ENCODE assay signal across 21 mouse cellular contexts in the genomic region with DNA sequence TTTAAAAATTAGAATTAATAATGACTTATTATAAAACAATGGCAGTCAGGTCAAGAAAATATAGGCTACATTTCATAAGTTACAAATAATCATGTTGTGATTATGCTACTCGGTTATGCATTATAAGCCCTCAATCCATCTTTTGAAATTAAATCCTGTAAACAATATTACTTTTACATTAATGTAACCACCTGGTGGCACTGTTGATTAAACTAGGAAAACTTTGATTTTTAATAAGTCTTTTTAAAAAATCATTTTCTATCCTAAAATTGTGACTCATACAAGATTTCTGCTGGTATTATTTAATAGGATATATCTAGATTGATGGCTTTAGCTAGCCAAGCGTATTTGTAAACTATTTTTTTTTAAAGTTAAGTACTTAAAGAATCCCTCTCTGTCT.
A peak's percentile ranks its signal among the peaks of the same experiment; 100 is the strongest.
DNase-seq lines count a peak whose midpoint lies in the region; ATAC-seq and TF ChIP-seq lines count a peak whose summit lies in the region.
"Had no signal": no experiment of that assay in that cellular context is flagged by ENCODE, and none has a peak within 500 bp of the region (broad histone marks: within the 10 kb centered on the region; RNA-seq: fewer than 3 reads in every experiment).

No protein-coding gene starts in this region.

- DNase-seq in embryo, embryonic 10.5 days (ENCODE audit: low spot score) = peak; percentile 4
- no peak for DNase-seq in embryo, embryonic 11 days
- DNase-seq in retina, embryonic 14.5 days (ENCODE audit: low spot score) = peak; percentile 28
- no peak for DNase-seq in retina, postnatal 1 day
- DNase-seq in adrenal gland, postnatal 25 days = no peak
- no peak for DNase-seq in right cerebral cortex, postnatal 4 days
- DNase-seq: cerebellum, postnatal 36 days; layer of hippocampus, postnatal 36 days; thymus, postnatal 36 days had no signal

- 72% methylated on average over 2 of the region's 2 CpGs for WGBS in intestine, postnatal 0 days
- 80% methylated on average over 2 of the region's 2 CpGs for WGBS in intestine, embryonic 16.5 days

- H3K4me2 ChIP-seq in intestine, postnatal 0 days (replicated peaks; ENCODE audit: low read depth) = no peak overlapping the region
- no peak overlapping the region for H3K4me2 ChIP-seq in intestine, embryonic 16.5 days (ENCODE audit: low read depth, low read length)
- H3K4me2 ChIP-seq: intestine, embryonic 15.5 days; limb, embryonic 15.5 days; liver, embryonic 15.5 days; midbrain, embryonic 13.5 days; neural tube, embryonic 15.5 days had no signal

- H3K27ac ChIP-seq in intestine, postnatal 0 days (ENCODE audit: low read depth, low read length) = no peak overlapping the region
- no peak overlapping the region for H3K27ac ChIP-seq in intestine, embryonic 16.5 days (ENCODE audit: low read length)
- H3K27ac ChIP-seq: heart, embryonic 10.5 days; intestine, embryonic 15.5 days; limb, embryonic 15.5 days; liver, embryonic 15.5 days; midbrain, embryonic 13.5 days; neural tube, embryonic 15.5 days had no signal

- H3K27me3 ChIP-seq in intestine, postnatal 0 days (replicated peaks; ENCODE audit: control insufficient read depth, insufficient read depth, low read length) = no peaks in the 10 kb centered on the region
- no peaks in the 10 kb centered on the region for H3K27me3 ChIP-seq in intestine, embryonic 16.5 days (replicated peaks; ENCODE audit: control insufficient read depth, insufficient read depth, low read length)
- H3K27me3 ChIP-seq: CH12.LX; intestine, embryonic 15.5 days; limb, embryonic 15.5 days; liver, embryonic 15.5 days; midbrain, embryonic 13.5 days; neural tube, embryonic 15.5 days had no signal

- H3K9ac ChIP-seq in intestine, postnatal 0 days (ENCODE audit: low read depth, low read length) = no peak overlapping the region
- no peak overlapping the region for H3K9ac ChIP-seq in intestine, embryonic 16.5 days (ENCODE audit: low read depth, low read length)
- H3K9ac ChIP-seq: intestine, embryonic 15.5 days; limb, embryonic 15.5 days; liver, embryonic 15.5 days; midbrain, embryonic 13.5 days; neural tube, embryonic 15.5 days had no signal

- no peaks in the 10 kb centered on the region for H3K36me3 ChIP-seq in intestine, postnatal 0 days (ENCODE audit: control insufficient read depth, insufficient read depth)
- H3K36me3 ChIP-seq in intestine, embryonic 16.5 days (ENCODE audit: control insufficient read depth, insufficient read depth, low read length) = no peaks in the 10 kb centered on the region
- H3K36me3 ChIP-seq: heart, embryonic 10.5 days; intestine, embryonic 15.5 days; limb, embryonic 15.5 days; liver, embryonic 15.5 days; midbrain, embryonic 13.5 days; neural tube, embryonic 15.5 days had no signal

- no peak overlapping the region for H3K4me3 ChIP-seq in intestine, postnatal 0 days (ENCODE audit: low read depth, low read length)
- H3K4me3 ChIP-seq in intestine, embryonic 16.5 days (ENCODE audit: low read length) = no peak overlapping the region
- H3K4me3 ChIP-seq: erythroblast, embryonic 14.5 days; heart, embryonic 10.5 days; intestine, embryonic 15.5 days; limb, embryonic 15.5 days; liver, embryonic 15.5 days; midbrain, embryonic 13.5 days; neural tube, embryonic 15.5 days had no signal

- H3K4me1 ChIP-seq in intestine, postnatal 0 days (replicated peaks; ENCODE audit: control insufficient read depth, insufficient read depth, low read length) = no peaks in the 10 kb centered on the region
- H3K4me1 ChIP-seq in intestine, embryonic 16.5 days (ENCODE audit: control insufficient read depth, insufficient read depth, low read length) = no peaks in the 10 kb centered on the region
- H3K4me1 ChIP-seq: heart, embryonic 10.5 days; intestine, embryonic 15.5 days; limb, embryonic 15.5 days; liver, embryonic 15.5 days; midbrain, embryonic 13.5 days; neural tube, embryonic 15.5 days had no signal

- no peaks in the 10 kb centered on the region for H3K9me3 ChIP-seq in intestine, postnatal 0 days (ENCODE audit: control insufficient read depth)
- H3K9me3 ChIP-seq in intestine, embryonic 16.5 days (ENCODE audit: control insufficient read depth, low read length) = no peaks in the 10 kb centered on the region
- H3K9me3 ChIP-seq: heart, embryonic 10.5 days; intestine, embryonic 15.5 days; limb, embryonic 15.5 days; liver, embryonic 15.5 days; midbrain, embryonic 13.5 days; neural tube, embryonic 15.5 days had no signal

- peak; percentile 32; the same call in 1 of the 2 replicates for TF ChIP-seq CTCF in intestine, postnatal 0 days (IDR thresholded peaks at IDR 0.05; ENCODE audit: low read depth)

- no peak for ATAC-seq in intestine, postnatal 0 days
- ATAC-seq in intestine, embryonic 16.5 days = no peak
- ATAC-seq: forebrain, embryonic 16.5 days; intestine, embryonic 15.5 days; lung, postnatal 0 days; midbrain, embryonic 13.5 days had no signal

Comparison
In these comparisons a context has a peak if more than half of its experiments do, and no peak if none do; other contexts are left out.
1. DNase-seq: peak in embryo, embryonic 10.5 days (single experiment) and retina, embryonic 14.5 days (single experiment); none in embryo, embryonic 11 days (single experiment), retina, postnatal 1 day (single experiment), adrenal gland, postnatal 25 days (single experiment) and right cerebral cortex, postnatal 4 days (single experiment).